Mouse (Mus musculus) heart, embryonic 14.5 days (tissue): ENCODE results near the gene Smad9. TPM values are rescaled to one million over a fixed set of nuclear protein-coding genes. Genes with fewer than 3 reads are reported as not detected.

Experiments used
- polyA plus RNA-seq: library from polyadenylated mRNA; unstranded; fragments of >200 nt; fragmentation: Nextera tagmentation; extraction: Ambion mirVana; gene quantifications from 2 replicates; pipeline ENCODE4 v1.2.1, GENCODE M21; 2014

Gene Smad9
- polyA plus RNA-seq, 1 experiment from 2014 or later: 1.4 TPM

Other genes with a start within 250 kb of the Smad9 start
- gene Supt20, start 62.8 kb upstream of the Smad9 start, polyA plus RNA-seq: 67.0 and 67.6 TPM in 2 replicates
- gene Gm21958, start 41.2 kb upstream of the Smad9 start, polyA plus RNA-seq: 1.1 and 1.3 TPM in 2 replicates
- 70.6 and 79.7 TPM in 2 replicates for gene Exosc8, start 20.2 kb upstream of the Smad9 start, polyA plus RNA-seq
- gene Alg5, start 20.0 kb upstream of the Smad9 start, polyA plus RNA-seq: 37.4 and 41.6 TPM in 2 replicates
- 36.3 and 39.5 TPM in 2 replicates for gene Rfxap, start 52.2 kb downstream of the Smad9 start, polyA plus RNA-seq
- 0.15 and 0.24 TPM in 2 replicates for gene Sertm1, start 160.3 kb downstream of the Smad9 start, polyA plus RNA-seq